Mouse (Mus musculus) central nervous system, embryonic 18 days (tissue): ENCODE measurements around the gene Traf7. TPM values are rescaled to one million over a fixed set of nuclear protein-coding genes. Genes with fewer than 3 reads are reported as not detected.

Experiments used
- polyA plus RNA-seq: library from polyadenylated mRNA; depleted of rRNA; stranded (reverse); fragments of >200 nt; gene quantifications from 2 replicates; pipeline ENCODE4 v1.2.3, GENCODE M21; 2012; rRNA removed

The Traf7 gene
- polyA plus RNA-seq = 317 and 344 TPM in 2 replicates

DNA sequence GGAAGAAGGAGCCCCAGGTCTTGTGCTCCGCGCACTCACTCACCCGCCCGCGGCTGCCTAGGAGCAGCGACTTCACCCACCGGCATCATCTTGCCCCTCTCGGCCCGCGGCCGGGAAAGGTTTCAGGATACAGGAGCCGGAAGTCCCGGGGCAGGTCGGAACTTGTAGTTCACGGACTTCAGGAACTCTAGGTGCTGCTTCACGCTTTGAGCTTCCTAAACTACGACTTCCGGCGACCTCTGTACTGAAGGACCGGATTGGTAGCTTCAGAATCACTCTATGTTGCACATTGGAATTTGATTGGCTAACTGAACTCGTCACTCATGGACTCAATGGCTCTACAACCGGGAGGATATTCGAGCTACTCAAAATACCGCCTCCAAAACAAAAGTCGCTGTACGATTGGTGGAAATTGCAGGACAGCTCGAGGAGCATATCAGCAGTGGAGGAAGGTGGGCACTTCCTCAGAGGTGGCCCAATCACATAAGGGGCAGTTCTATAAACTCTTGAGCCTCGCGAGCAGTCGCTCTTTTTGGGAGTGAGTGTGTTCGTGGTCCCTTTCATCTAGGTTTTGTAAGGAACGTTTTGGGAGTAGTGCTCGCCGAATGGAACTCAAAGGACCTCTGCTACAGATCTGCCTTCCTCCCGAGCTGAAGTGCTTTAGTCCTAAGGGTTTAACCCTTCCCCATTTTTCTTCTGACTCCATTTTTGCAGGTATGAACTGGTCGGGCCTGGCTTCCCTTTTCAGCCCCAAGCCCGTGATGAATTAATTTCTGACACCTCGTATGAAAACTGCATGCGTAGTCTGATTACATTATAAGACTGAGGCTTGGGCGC, at the start of gene Traf7:
Gene Traf7 (minus strand): TSS at position 216 of the 837 bp plus-strand sequence.

DNA sequence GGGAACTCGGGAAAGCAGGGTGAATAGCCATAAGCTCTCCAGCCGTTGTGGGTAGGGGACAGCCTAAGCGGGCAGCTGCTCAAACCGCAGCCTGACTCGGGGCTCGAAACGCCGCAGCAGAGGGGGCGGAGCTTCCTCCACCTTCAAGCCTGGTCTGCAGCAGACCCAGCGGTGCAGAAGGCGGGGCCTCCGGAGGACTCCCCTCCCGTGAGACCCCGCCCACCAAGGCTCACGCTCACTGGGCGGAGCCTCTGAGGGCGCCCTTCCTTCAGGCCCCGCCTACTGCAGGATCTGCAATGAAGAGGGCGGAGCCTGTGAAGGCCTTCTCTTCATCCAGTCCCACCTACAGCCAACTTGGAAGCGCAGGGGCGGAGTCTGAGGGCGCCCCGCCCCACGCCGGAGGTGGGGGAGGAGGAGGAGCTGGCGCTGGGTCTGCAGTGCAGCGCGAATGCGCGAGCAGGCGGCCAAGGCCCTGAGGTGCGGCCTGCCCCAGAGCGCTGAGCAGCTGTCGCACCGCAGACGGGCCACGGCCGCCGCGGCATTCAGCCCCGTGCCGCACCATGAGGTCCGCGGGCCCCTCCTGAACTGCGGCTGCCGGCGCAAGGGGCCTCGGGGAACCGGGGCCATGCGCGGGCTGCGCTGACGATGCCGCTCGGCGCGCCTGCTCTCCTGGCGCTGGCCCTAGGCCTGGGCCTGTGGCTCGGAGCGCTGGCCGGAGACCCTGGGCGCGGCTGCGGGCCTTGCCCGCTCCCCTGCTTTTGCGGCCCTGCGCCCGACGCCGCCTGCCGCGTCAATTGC, 22.1 kb upstream of the Traf7 start, which contains the start of gene Pkd1:
Gene Pkd1 (plus strand): TSS at position 217 of the 798 bp plus-strand sequence.

DNA sequence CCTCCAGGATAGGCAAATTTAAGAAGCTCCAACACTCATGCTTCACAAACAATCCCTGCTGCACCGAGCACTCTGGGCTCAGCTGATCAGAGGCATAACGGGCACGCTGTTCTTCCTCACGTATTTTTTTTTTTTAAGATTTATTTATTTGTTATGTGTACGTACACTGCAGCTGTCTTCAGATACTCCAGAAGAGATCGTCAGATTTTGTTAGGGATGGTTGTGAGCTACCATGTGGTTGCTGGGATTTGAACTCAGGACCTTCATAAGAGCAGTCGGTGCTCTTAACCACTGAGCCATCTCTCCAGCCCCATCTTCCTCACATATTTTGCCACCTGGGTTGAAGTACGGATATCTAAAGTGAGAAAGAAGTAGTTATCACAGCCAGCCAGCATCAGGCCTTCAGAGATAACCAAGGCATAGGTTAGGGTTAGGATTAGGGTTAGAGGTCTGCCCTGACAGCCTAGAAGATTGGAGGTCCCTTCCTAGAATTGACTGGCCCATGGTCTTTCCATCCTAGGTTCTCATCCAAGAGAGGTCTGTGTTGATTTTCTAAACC, 6.5 kb upstream of the Traf7 start, which contains the start of gene Rab26:
Gene Rab26 (minus strand): TSS at position 51 of the 559 bp plus-strand sequence.

DNA sequence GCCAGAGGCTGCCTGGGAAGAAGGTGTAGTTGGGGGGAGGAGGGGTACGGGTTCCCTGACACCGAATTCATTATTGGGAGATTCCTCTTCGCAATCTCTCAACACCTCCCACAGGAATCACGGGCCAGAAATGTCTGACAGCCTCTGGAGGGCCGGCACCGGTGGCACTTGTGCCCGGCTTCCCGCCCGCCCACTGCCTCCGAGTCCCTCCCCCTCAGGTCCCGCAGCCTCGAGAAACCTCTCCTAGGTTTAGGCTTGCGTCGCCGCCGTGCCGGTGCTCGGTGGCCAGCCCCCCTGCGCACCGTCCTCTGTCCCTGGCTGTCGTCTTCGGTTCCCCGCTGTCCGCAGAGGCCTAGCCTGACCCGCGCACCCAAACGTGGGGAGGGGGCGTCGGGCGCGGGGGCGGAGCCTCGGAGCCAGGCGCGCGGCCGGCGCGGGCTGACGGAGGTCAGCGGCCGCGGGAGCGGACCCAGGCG, 39.5 kb downstream of the Traf7 start, which contains the start of gene Caskin1:
Gene Caskin1 (plus strand): TSS at position 416 of the 476 bp plus-strand sequence.

DNA sequence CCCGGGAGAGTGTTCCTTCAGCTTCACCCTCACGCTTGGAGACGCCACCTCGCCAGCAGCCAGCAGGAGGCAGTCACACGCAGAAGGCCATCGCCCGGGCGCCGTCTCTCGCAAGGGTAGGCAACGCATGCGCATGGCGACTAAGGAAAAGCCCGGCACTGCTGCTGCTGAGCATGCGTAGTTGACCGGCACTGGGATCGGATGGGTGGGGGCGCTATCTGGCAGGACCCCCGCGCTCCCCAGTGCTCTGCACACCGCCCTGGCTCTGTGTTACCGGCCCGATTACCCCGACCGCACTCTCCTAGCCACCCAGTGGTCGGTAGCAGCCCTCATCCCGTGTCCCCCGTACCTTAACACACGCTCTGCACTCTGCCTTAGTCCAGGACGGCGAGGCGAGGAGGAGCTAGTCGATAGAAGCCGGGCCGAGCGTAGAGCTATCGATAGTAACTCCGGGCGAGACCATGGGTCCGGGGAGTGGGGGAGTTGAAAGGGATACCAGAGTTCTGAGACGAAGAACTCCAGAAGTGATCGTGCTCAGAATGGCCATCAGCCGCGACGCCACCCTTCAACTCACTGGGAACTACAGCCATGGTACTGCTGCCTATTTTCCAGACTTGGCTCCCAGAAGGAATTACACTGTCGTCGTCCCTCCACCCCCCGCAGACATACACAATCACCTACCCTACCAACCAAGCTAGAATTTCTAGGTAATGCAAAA, 48.9 kb downstream of the Traf7 start, which contains the start of gene Mlst8:
Gene Mlst8 (minus strand): TSS at position 416 of the 718 bp plus-strand sequence.

DNA sequence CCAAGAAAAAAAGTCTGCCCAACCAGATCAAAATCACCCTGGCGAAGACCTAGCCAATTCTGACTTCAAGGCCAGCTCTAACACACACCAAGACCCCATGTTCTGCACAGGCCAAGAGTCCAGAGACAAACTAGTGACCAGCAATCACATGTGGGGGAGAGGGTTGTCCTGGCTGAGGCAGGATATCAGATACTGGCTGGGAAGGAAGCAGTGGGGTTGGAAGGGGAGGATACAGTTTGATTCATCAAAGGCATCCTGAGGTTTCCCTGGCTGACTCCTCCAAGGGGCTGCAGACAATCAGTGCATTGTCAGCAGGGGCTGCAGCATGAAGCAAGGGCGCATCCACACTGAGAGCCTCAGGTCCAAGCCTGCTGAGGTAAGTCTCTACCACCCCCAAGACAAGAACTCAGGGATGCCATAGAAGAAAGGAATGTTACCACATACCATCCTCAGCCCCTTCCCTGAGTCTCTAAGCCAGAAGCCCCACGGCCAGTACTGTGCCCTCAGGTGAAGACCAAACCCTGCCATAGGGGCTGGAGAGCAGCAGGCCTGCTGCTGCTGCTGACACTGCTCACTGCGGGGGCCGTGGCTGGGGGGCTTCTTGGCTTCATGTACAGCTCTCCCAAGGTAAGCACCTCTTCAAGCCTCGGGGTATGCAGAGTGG, 54.0 kb downstream of the Traf7 start, which contains the start of gene Bricd5:
Gene Bricd5 (plus strand): TSS at position 273 of the 664 bp plus-strand sequence.

DNA sequence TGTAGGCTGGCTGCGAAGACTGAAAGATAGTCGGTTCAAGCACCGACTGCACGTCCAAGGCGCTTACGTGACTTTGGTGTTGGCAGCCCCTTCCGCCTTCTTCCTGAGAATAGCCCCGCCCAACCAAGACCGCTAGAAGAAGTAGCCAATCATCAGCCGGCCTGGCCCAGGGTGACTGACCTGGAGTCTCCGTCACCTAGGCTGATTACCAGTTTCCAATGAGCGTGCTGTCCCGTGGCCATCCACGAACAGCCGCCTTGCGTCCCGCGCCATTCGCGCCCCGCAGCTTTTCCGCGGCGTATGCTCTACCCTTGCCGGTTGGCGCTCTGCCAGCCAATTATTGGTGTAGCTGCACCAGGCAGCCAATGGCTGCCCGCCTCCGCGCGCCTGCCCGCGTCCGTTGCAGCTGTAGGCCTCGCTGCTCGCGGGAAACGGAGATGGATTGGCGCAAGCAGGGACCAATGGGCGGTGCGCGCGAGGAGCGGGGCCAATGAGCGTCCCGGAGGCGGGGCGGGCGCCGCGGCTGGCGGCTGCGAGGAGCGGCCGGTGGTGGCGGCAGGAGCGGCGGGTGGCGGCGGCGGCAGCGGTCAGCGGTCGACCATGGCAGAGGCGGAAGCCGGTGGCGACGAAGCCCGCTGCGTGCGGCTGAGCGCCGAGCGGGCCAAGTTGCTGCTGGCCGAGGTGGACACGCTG, 57.7 kb downstream of the Traf7 start, which contains the start of the genes E4f1 and Pgp:
Gene E4f1 (minus strand): TSS at position 404 of the 693 bp plus-strand sequence.
Gene Pgp (plus strand): TSS at position 483 of the 693 bp plus-strand sequence.

Other genes with a start within 250 kb of the Traf7 start
- gene Abca17, start 176.9 kb downstream of the Traf7 start, polyA plus RNA-seq = 1.2 TPM in 2 replicates
- gene Abca3, start 176.0 kb downstream of the Traf7 start, polyA plus RNA-seq = 51.3 and 52.5 TPM in 2 replicates
- gene Rnps1, start 113.4 kb downstream of the Traf7 start, polyA plus RNA-seq = 342 and 369 TPM in 2 replicates
- 21.5 and 23.7 TPM in 2 replicates for gene Eci1, start 101.3 kb downstream of the Traf7 start, polyA plus RNA-seq
- gene Dnase1l2, start 84.8 kb downstream of the Traf7 start, polyA plus RNA-seq = 31.0 and 36.4 TPM in 2 replicates
- gene E4f1, start 57.6 kb downstream of the Traf7 start, polyA plus RNA-seq = 80.4 and 89.3 TPM in 2 replicates
- gene Pgp, start 57.5 kb downstream of the Traf7 start, polyA plus RNA-seq = 51.9 and 56.2 TPM in 2 replicates
- 0.67 and 1.4 TPM in 2 replicates for gene Bricd5, start 54.1 kb downstream of the Traf7 start, polyA plus RNA-seq
- gene Mlst8, start 48.9 kb downstream of the Traf7 start, polyA plus RNA-seq = 40.6 TPM in 2 replicates
- 109 and 125 TPM in 2 replicates for gene Caskin1, start 39.3 kb downstream of the Traf7 start, polyA plus RNA-seq
- 14.9 and 17.8 TPM in 2 replicates for gene Rab26, start 6.3 kb upstream of the Traf7 start, polyA plus RNA-seq
- gene Pkd1, start 21.9 kb upstream of the Traf7 start, polyA plus RNA-seq = 72.1 and 73.5 TPM in 2 replicates
- 152 and 155 TPM in 2 replicates for gene Tsc2, start 104.7 kb upstream of the Traf7 start, polyA plus RNA-seq
- gene Nthl1, start 104.7 kb upstream of the Traf7 start, polyA plus RNA-seq = 13.9 and 14.3 TPM in 2 replicates
- gene Slc9a3r2, start 122.4 kb upstream of the Traf7 start, polyA plus RNA-seq = 48.9 and 51.1 TPM in 2 replicates
- gene Npw, start 130.5 kb upstream of the Traf7 start, polyA plus RNA-seq = 0.31 and 0.40 TPM in 2 replicates
- 73.8 and 74.1 TPM in 2 replicates for gene Zfp598, start 141.7 kb upstream of the Traf7 start, polyA plus RNA-seq
- gene Syngr3, start 162.0 kb upstream of the Traf7 start, polyA plus RNA-seq = 153 and 170 TPM in 2 replicates
- 28.7 and 30.4 TPM in 2 replicates for gene Gfer, start 168.2 kb upstream of the Traf7 start, polyA plus RNA-seq
- gene Noxo1, start 168.3 kb upstream of the Traf7 start, polyA plus RNA-seq = 7.4 and 8.2 TPM in 2 replicates
- 63.2 and 66.6 TPM in 2 replicates for gene Tbl3, start 179.7 kb upstream of the Traf7 start, polyA plus RNA-seq
- gene Rnf151, start 190.1 kb upstream of the Traf7 start, polyA plus RNA-seq = 0.28 TPM in 2 replicates
- 1,636 and 1,660 TPM in 2 replicates for gene Rps2, start 190.2 kb upstream of the Traf7 start, polyA plus RNA-seq
- gene Ndufb10, start 196.5 kb upstream of the Traf7 start, polyA plus RNA-seq = 265 and 272 TPM in 2 replicates
- 0.08 and 0.35 TPM in 2 replicates for gene Rpl3l, start 199.9 kb upstream of the Traf7 start, polyA plus RNA-seq
- gene Msrb1, start 208.7 kb upstream of the Traf7 start, polyA plus RNA-seq = 36.6 and 37.8 TPM in 2 replicates
- gene Hs3st6, start 225.1 kb upstream of the Traf7 start, polyA plus RNA-seq = 0.18 and 0.32 TPM in 2 replicates